Mouse (Mus musculus): ENCODE measurements around the gene Drg1.

The Drg1 gene

DNA sequence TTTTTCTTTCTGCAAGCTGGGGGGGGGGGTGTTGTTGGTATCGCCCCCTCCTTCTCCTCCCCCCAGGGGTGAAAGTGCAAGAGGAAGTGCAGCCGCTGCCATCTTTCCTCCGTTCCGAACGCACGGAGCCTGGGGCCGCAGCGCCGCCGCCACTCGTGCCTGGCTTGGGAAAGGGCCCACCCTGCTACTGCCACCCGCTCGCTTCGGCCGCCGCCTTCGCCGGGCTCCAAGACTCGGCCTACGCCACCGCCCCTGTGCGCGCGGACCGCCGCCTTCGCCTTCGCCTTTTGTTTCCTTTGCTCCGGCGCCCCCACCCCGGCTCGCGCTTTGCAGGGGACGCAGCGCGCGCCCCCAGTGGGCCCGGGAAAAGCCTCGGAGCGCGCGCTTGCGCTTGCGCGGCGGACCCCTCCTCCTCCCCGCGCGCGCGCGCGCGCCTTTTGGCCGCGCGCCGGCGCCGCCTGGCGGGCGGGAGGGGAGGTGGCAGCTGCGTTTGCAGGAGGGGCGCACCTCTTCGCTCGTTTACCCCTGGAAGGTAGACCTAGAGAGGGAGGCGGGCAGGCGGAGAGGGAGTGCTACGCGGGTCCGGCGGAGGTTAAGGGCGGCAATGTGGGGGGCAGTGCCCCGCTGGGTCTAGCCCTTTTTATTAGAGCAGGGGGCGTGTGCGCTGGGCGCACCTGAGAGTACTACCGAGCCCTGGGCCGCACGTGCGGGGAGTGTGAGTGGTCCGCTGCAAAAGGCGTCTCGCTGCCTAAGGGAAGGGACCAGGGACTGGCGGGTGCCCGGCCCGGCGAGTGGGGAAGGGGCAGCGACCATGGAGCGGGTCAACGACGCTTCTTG, 23.8 kb upstream of the Drg1 start:
- DNase-seq (ENCODE audit: low spot score in 2 of 2): peak; percentile 76 to 84

DNA sequence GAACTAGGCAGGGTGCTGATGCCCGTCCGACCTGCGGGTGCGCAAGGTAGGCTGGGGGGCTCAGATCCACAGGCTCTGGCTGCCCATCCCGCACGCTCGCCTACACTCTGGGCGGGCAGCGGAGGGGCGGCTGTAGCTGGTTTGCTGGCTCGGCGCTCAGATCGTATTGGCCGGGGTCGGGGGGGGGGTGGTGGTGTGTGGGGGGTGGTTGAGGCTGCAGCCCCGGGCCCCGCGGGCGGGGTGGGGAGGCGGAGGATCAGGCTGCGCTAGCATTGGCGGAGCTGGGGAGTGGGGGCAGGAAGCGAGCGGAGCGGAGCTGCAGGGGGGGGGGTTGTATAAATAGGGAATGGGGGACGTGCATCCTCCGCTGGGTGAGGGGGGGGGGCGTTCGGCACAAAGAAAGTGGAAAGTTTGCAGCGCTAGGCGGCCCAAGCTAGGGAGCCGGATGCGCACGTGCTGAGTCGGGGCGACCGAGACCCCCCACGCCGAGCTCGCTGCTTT, 23.1 kb upstream of the Drg1 start:
- peak; percentile 56 to 68 for DNase-seq (ENCODE audit: low spot score in 2 of 2)

DNA sequence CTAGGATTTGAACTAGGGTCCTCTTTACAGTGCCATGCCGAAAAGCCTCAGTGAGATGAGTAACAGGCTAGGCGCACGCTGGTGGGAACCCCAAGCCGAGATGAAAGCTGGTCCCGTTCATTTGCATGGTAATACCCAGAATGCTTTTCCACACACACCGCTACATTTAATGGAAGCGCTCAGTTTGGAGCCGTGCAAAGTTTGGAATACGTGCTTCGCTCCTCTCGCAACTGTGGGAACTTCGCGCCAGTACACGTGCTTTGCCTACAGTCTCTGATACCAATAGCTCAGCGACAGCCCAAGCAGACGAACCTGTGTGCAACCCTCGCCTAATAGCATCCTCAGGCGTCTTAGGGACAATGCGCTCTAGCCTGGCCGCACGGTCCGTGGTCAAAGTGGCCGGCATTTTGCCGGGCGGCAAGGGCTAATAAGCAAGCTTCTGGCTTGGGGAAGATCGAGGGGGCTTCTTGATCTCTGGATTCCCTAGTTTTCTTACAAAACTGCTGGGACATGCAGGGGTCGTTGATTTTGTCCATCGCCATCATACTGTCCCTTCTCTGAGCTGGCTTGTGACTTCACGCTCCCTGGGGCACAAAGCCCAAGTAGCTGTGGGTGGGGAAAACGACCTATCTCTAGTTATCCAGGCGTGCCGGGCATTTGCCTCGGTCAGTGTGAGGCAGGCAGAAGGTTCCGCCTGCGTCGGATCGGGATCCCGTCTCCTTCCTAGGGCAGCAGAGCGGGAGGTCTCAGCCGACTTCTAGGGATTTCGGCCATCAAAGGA, 22.5 kb upstream of the Drg1 start, which contains the start of gene Patz1:
TSS of gene Patz1 (plus strand) at position 354 of the 781 bp plus-strand sequence.
- peak; percentile 49 to 62 for DNase-seq (ENCODE audit: low spot score in 2 of 2)

DNA sequence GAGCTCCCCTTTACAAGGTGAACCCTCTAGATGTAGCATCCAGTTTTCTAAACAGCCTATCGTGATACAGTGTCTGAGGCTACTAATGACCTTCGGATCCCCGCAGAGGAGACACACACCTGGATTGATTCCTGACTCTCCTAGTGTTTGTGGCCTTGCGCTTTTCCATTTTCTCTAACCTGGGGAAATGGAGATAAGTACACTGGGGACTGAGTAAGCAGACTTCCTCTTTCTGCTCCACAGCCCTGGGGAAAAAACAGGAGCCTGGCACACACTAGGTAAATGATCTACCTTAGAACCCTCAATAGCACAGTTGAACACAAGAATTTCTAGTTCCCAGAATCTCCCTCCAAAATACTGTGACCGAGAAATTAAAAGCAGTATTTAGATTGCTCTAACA, 21.7 kb upstream of the Drg1 start:
- DNase-seq (ENCODE audit: low spot score in 2 of 2): no peak

DNA sequence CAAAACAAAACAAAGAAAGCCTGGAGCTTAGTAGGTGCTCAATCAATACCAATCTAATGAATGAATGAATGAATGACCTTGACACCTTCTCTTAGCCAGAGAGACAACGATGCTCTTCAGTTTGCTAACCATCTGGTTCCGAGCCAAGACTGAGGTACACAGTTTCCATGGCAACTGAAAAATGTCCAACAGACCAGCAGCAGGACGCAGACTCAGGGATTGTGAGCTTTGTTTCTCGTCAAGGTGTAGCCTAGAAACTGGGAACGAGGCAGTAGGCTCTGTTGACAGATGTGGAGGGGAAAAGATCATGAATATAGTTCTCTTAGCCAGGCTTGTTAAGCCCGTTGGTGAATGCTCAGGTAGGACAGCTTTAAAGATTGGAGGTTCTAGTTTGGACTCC, 20.9 kb upstream of the Drg1 start:
- DNase-seq (ENCODE audit: low spot score in 2 of 2): no peak

DNA sequence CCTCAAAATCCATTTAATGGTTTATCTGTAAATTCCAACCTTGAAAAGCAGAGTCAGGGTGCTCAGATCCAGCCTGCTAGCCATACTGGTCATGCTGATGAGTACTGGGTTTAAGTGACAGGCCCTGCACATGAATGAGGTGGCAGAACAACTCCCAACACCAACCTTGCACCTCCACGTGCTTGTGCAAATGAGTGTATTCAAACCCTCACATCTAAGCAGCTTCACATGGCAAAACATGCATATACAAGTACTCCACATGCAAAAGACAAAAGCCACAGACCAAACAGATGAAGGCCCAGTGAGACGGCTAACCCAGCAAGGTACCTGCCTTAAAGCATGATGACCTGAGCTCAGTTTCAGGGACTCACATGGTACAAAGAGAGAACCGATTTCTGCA, 19.7 kb upstream of the Drg1 start:
- no peak for DNase-seq (ENCODE audit: low spot score in 2 of 2)

DNA sequence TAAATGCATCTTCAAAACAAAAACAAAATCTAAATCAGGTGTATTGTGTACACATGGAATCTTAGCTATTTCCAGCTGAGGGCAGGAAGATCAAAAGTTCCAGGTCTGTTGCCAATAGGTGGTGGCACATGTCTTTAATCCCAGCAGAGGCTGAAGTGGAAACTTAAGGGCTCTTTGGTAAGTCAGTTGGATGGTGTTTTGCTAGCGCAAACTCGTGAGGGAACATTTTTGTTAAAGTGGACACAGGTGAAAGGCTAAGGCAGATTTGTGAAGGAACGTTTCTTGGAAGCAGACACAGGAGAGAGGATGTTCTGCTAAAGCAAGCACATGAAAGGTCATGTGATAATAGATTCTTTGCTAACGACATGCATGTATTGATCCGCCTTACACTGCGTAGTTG, 17.4 kb upstream of the Drg1 start:
- DNase-seq (ENCODE audit: low spot score in 2 of 2): no peak

DNA sequence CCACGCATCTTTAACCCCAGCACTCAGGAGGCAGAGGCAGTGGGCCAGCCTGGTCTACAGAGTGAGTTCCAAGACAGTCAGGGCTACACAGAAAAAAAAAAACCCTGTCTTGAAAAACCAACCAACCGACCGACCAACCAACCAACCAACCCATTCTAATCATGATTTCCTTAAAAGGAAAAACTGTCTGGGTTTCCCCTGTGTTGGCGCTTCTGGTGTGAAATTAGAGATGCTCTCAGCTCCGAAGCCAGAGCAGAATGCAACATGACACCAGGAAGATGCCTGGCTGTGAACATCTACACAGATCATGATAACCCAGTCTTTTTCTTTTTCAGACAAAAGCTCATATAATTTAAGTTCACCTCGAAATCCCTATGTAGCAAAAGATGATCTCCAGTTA, 16.7 kb upstream of the Drg1 start:
- DNase-seq (ENCODE audit: low spot score in 2 of 2): no peak

DNA sequence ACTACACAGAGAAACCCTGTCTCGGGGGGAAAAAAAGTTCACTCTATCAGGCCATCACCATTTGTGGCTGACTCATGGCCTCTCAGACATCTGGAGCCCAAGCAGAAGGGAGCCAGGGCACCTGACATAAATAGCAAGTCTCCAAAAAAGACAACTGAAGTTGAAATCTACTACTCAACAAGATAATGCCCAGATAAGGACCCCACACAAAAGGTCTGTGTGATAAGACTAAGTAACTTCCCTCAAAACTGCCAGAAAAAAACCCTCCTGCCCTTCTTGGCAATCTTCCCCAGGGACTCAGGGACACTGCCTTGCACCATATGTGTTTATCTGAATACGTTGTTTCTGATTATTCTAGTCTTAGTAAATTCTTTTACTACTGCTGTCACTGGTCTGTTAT, 13.5 kb upstream of the Drg1 start:
- DNase-seq (ENCODE audit: low spot score in 2 of 2): no peak

DNA sequence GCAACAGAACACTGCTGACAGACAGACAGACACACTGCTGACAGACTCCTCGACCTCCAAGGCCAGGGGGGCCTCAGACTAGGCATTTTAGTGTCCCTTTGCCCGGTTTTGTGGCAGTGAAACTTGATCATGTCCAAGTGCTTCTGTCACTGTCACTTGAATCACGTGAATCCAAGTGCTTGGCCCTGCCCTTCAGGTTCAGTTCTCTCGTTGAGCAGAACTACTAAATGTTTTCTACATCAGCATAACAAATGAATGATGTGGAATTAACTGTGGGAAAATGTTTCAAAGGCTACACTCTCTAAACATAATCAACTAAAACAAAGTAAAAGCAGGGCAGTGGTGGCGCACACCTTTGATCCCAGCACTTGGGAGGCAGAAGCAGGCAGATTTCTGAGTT, 12.1 kb upstream of the Drg1 start:
- no peak for DNase-seq (ENCODE audit: low spot score in 2 of 2)

DNA sequence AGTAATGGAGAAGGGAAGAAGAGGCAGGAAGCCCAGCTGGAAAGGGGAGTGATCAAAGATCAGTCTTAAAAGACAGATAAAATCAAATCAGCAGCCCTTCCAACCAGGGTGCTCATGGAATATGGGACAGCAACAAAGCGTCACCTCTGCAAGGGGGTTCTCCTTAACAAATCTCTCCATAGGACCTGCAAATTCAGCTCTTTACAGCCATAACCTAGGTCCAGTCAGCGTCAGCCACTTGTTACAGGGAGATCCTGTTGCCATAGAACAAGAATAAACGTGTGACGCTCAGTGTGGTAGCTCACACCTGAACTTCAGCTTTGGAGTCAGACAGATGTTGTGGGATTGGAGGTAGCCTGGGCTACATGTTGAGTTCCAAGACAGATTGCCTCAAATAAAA, 3.0 kb upstream of the Drg1 start:
- DNase-seq (ENCODE audit: low spot score in 2 of 2): no peak

DNA sequence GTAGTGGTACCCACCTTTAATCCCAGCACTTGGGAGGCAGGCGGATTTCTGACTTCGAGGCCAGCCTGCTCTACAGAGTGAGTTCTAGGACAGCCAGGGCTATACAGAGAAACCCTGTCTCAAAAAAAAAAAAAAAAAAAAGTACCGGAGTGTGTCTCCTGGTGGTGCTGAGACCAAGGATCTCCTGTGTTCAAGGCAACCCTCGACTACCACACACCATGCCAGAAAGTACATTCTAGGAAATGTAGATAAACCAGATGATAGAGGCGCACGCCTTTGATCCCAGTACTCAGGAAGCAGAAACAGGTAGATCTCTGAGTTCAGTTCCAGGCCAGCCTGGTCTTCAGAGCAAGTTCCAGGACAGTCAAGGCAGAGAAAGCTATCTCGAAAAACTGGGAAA, 918 bp upstream of the Drg1 start:
- no peak for DNase-seq (ENCODE audit: low spot score in 2 of 2)

DNA sequence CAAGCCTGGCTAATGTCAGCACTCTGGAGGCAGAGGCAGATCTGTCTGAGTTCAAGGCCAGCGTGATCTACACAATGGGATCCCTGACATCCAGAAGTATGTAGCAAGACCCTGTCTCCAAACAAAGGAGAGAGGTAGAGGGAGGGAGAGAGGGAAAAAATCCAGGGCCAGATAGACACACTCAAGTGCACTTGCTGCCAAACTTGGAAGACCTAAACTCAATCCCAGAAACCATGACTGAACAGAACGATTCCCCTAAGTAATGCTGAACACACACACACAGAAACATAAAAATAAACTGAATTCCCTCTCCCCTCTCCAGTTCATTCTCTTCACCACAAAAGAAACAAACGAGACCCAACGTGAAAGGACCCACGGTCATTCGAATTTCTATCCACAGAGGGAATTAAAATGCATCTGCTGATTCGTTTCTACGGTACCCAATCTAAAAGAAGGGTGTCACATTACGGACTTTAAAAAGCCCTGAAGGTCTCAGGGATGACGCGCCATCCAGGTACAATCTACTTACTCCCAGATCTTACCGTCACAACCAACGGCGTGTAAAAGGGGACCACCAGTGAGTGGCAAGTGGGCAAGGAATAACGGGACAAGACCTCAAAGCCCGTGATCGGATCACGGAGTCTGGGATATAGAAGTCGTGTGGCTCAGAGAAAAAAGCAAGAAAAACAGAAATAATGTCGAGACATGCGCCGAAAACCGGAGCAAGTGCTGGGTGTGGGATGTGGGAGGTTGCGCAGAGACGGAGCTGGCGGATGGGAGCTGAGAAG, 730 bp downstream of the Drg1 start:
- no peak for DNase-seq (ENCODE audit: low spot score in 2 of 2)

DNA sequence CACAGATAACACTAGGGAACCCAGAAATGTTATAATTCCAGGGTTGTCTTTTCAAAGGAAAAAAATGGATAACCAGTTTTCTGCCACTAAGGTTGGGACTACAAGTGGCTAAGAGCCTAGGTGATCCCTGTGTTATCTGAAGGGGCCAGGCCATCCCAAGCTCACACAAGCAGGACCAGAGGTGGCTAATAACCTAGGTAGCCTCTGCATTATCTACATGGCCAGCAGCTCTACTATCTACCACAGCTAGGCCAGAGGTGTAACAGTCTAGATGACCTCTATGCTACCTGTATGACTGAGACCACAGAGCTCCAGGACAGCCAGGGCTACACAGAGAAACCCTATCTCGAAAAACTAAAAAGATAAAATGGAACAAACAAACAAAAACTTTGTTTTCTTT, 6.7 kb downstream of the Drg1 start:
- DNase-seq (ENCODE audit: low spot score in 2 of 2): no peak

DNA sequence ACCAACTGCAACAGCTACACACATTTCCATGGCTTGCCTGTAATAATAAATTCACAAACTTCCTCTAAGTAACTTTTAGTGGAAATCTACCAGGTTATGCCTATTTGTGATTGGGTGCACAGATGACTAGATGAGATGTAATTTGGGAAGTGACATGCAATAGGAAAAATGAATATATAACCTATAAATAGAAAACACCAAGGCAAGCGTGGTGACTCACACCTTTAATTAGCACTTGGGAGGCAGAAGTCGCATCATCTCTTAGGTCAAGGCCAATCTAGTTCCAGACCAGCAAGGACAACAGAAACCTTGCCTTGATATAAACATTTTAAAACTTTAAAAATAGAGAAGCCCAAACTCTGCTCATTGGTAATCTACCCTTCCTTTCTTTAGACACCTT, 18.8 kb downstream of the Drg1 start:
- no peak for DNase-seq (ENCODE audit: low spot score in 2 of 2)

DNA sequence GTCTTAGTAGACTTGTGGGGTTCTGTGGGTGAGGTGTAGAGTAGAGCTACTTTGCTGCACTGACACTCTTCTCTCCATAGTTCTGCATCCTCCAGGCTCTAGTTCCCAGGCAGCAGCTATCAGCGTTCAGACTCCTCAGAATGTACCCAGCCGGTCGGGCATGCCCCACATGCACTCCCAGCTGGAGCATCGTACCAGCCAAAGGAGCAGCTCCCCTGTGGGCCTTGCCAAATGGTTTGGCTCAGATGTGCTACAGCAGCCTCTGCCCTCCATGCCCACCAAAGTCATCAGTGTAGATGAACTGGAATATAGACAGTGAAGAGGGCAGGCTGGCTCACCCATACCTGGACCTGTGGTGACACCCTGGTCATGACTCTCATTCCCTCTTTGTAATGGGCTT, 22.4 kb downstream of the Drg1 start:
- DNase-seq (ENCODE audit: low spot score in 2 of 2): no peak

DNA sequence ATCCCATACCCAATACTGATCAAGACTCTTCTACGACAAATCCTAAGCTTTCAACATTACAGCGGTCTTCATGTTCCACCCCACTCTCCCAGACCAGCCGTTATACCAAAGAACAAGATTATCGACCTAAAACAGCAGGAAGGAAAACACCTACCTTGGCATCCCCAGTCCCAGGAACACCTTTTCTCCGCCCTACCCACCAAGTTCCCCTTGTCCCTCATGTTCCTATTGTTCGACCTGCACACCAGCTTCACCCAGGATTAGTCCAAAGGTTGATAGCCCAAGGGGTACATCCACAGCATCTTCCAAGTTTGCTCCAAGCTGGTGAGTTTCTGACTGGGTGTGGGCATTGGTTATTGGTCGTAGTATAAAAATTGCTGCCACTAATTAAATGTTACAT, 23.8 kb downstream of the Drg1 start:
- no peak for DNase-seq (ENCODE audit: low spot score in 2 of 2)

DNA sequence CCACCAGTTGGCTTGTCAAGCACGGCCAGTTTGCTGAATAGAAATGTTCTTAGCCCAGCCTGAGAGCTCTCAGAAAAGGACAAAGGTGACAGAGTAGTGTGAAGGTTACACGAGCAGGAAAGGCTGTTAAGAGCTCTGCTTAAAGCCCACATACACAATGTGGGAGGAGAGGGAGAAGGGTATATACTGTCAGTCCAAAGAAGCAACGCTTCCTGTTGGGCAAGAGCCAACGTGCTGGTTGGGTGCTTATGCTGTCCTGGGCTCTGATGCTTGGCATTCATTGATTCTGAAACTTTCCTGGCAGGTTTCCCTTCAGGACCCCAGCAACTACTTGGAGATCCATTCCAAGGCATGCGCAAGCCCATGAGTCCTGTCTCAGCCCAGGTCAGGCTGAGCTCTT, 30.9 kb downstream of the Drg1 start:
- no peak for DNase-seq (ENCODE audit: low spot score in 2 of 2)

DNA sequence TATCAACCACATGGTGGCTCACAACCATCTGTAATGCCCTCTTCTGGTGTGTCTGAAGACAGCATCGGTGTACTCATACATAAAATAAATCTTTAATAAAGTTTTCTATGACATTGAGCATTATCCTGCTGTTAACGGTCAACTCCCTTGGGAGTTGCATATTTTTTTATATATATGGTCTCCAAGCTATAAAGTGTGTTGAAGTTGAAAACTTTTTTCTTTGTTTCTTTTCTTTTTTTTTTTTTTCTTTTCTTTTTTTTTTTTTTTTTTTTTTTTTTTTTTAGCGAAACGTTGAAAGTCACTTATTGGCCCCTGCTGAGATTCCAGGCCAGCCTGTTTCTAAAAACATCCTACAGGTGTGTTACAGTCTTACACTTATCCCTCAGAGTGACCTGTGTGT, 32.5 kb downstream of the Drg1 start:
- no peak for DNase-seq (ENCODE audit: low spot score in 2 of 2)

DNA sequence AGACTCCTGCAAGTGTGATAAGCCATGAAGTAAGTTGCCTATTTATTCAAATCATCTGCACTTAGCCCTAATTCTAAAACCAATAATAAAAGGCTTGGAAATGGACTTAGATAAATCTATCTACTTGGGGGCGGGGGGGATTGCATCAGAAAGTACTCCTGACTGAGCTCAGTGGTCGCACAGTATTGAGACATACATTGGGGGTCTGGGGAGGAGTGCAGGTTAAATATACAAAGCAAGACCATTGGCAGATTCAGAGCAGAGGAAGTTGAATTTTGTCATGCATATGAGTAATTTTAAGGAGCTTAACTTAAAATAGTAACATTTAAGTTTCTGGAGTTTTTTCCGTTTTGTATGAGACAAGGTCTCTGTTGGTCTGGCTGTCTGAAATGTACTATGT, 34.0 kb downstream of the Drg1 start:
- DNase-seq (ENCODE audit: low spot score in 2 of 2): no peak

DNA sequence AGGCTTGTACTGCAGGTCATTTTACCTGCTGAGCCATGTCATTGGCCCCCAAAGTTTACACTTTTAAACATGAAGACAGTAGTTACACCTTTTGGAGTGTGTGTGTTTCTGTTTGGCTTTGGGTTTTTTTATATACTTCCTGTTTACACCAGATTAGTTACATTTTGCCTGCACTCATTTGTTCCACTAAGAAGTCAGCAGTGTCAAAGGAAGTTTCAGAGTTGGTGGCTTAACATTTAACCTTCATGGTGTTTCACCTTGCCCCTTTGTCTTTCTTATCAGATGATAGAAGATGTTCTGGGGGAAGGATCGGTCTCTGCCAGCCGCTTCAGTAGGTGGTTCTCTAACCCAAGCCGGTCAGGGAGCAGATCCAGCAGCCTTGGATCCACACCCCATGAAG, 39.1 kb downstream of the Drg1 start:
- no peak for DNase-seq (ENCODE audit: low spot score in 2 of 2)

DNA sequence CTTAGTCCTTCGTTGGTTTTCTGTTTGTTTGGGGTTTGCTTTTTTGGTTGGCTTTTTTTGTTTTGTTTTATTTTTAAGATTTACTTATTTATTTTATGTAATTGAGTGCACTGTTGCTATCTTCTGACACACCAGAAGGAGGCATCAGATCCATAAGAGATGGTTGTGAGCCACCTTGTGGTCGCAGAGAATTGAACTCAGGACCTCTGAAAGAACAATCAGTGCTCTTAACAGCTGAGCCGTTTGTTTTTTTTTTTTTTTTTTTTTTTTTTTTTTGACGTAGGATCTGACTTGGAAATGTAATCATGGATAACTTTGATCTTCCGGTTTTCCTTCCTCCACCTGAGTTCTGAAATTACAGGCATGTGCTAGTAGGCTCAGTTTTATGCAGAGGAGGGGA, 43.1 kb downstream of the Drg1 start:
- no peak for DNase-seq (ENCODE audit: low spot score in 2 of 2)
